Mouse (Mus musculus) cortical plate, adult 2 months (tissue): ENCODE data around the gene Snx1.

Source experiments
- CTCF ChIP-seq: fragments of 200-500 bp; IDR thresholded peaks from 2 replicates; pipeline ENCODE4 v1.5.1; 2011; ENCODE audit warnings: mild to moderate bottlenecking, control low read depth, low read length; ENCODE audit not compliant: insufficient read depth; ENCODE audit errors: extremely low read depth
- POLR2A ChIP-seq: fragments of 200-500 bp; IDR thresholded peaks from 2 replicates; pipeline ENCODE4 v1.6.1; 2011; ENCODE audit warnings: mild to moderate bottlenecking, low read length, control low read depth; ENCODE audit not compliant: insufficient read depth; ENCODE audit errors: extremely low read depth

DNA sequence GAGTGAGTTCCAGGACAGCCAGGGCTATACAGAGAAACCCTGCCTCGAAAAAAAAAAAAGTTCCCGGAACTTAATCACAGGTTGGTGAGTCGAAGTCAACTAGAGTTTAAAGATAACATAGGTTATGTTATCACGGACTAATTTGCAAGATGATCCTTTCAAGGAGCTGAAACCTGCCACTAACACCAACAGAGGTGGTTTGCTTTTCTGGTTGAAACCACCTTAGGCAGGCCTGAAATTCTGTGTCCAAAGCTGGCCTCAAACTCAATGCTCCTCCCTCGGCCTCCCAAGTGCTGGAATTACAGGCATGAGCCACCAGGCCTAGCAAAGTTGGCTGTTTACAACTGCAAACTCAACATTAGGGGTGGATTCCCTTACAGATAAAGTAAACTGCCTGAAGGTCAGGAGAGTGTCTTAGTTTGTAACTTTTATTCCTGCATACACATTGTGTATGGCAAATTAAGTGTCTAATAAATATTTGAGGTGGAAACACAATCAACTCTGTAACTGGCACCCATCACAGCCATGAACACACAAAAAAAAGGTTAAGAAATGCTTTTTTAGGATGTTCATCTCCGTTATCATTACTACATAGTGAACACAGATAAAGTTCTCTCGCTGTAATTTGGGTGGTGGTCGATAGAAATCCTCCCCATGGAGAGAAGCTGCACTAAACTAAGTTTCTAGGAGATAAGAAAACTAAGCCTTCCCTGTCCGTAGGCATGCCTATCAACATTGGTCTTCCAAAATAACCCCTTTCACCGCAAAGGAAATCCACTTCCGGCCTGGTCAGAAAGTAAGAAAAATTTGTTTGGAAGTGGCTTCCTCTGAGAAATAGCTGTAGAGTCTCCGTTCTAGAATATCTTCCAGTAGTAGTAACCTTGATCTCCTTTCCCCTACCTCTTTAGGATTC is 588 bp downstream of the Snx1 start:
- no peak for TF ChIP-seq CTCF
- no peak for TF ChIP-seq POLR2A
